Mouse (Mus musculus) kidney, embryonic 14.5 days (tissue): ENCODE measurements around the gene Cisd3. TPM values are rescaled to one million over a fixed set of nuclear protein-coding genes. Genes with fewer than 3 reads are reported as not detected.
A peak's percentile ranks its signal among the peaks of the same experiment; 100 is the strongest.
"Not testable (repeated sequence)": the region's sequence is repeated elsewhere in the genome, so short reads cannot be mapped to it uniquely, and the experiment has no call there.

ENCODE experiments used
- ATAC-seq: fragments of 200-750 bp; cut with Nextera tagmentation; 2 replicates; pipeline ENCODE4 v1.8.0; 2017; ENCODE audit warnings: moderate number of reproducible peaks, mild to moderate bottlenecking, moderate TSS enrichment, moderate library complexity; ENCODE audit not compliant: low FRiP score, low TSS enrichment
- H3K27ac ChIP-seq: fragments of 300-500 bp; sonication (generic); 2 replicates; pipeline ENCODE4 v1.5.1; 2014; ENCODE audit warnings: low read depth, mild to moderate bottlenecking, low read length, moderate library complexity, mixed read lengths
- H3K27me3 ChIP-seq: fragments of 300-500 bp; sonication (generic); 2 replicates; pipeline ENCODE4 v1.6.1; 2014; ENCODE audit warnings: mild to moderate bottlenecking, low read length; ENCODE audit not compliant: control insufficient read depth, insufficient read depth
- H3K36me3 ChIP-seq: fragments of 300-500 bp; sonication (generic); 2 replicates; pipeline ENCODE4 v1.6.1; 2014; ENCODE audit warnings: low read length, mixed read lengths; ENCODE audit not compliant: control insufficient read depth, insufficient read depth
- H3K4me1 ChIP-seq: fragments of 300-500 bp; sonication (generic); 2 replicates; pipeline ENCODE4 v1.6.1; 2014; ENCODE audit warnings: low read length, mixed read lengths; ENCODE audit not compliant: control insufficient read depth, insufficient read depth
- H3K4me2 ChIP-seq: fragments of 300-500 bp; sonication (generic); replicated peaks from 2 replicates; pipeline ENCODE4 v1.6.1; 2014; ENCODE audit warnings: low read depth, mild to moderate bottlenecking, low read length
- H3K4me3 ChIP-seq: fragments of 300-500 bp; sonication (generic); 2 replicates; pipeline ENCODE4 v1.5.1; 2014; ENCODE audit warnings: mild to moderate bottlenecking, low read length
- H3K9ac ChIP-seq: fragments of 300-500 bp; sonication (generic); 2 replicates; pipeline ENCODE4 v1.6.1; 2014; ENCODE audit warnings: low read depth, mild to moderate bottlenecking, low read length, moderate library complexity
- H3K9me3 ChIP-seq: fragments of 300-500 bp; sonication (generic); 2 replicates; pipeline ENCODE4 v1.6.1; 2016; ENCODE audit warnings: low read length; ENCODE audit not compliant: control insufficient read depth
- WGBS: fragments of 180-500 bp; shearing (Covaris S2); extraction: QIAGEN DNeasy Blood & Tissue Kit; methylation state at CpG from one replicate; pipeline ENCODE4 v1.1.7; 2014; 5-methylcytosine and 5-hydroxymethylcytosine counted together
- polyA plus RNA-seq: library from polyadenylated mRNA; unstranded; fragments of >200 nt; fragmentation: Nextera tagmentation; extraction: Ambion mirVana; gene quantifications from 2 replicates; pipeline ENCODE4 v1.2.1, GENCODE M21; 2014

Cisd3 gene
- polyA plus RNA-seq, 1 experiment from 2014 or later: 30.5 TPM

DNA sequence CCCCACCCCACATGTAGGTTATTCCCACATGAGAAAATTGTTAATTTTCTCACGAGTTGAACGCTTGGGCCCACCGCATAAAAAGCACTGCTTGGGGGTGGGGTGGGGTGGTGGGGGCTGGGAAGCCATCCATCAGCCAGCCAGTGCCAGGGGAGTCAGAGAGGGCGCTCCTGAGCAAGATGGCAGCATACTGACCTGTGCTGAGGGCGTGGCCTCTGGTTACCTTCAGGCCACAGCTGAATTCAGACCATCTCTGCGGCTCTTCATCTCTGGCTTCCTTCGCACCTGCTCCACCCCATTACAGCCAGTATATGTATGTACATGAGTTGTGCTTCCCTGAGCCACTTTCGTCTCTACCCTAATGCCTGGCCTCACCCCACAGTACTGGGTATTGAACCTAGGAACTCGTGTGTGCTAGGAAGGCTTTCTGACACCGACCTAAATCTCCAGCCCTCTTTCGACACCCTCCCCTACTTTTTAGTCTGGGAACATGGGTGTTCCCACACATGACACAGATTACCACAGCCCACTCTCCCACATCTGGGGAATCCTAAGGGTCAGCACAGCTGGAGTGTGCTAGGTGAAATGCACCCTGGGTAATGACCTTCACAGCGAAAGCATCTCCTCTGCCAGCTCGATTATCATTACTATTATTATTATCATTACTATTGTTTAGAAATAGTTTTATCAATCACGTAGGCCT lies 29.2 kb upstream of the Cisd3 start:
- Histone ChIP-seq H3K9me3 (no peaks in the 10 kb centered on the region), H3K4me1 (peaks cover 23% of the 10 kb centered on the region), H3K36me3 (no peaks in the 10 kb centered on the region), H3K9ac (no peak overlapping the region), H3K4me3 (no peak overlapping the region), H3K4me2 (no peak overlapping the region), H3K27ac (no peak overlapping the region), H3K27me3 (peaks cover under 1% of the 10 kb centered on the region; the same call in 1 of the 2 replicates)
- no peak for ATAC-seq
- 79% methylated on average over 14 of the region's 14 CpGs for WGBS

DNA sequence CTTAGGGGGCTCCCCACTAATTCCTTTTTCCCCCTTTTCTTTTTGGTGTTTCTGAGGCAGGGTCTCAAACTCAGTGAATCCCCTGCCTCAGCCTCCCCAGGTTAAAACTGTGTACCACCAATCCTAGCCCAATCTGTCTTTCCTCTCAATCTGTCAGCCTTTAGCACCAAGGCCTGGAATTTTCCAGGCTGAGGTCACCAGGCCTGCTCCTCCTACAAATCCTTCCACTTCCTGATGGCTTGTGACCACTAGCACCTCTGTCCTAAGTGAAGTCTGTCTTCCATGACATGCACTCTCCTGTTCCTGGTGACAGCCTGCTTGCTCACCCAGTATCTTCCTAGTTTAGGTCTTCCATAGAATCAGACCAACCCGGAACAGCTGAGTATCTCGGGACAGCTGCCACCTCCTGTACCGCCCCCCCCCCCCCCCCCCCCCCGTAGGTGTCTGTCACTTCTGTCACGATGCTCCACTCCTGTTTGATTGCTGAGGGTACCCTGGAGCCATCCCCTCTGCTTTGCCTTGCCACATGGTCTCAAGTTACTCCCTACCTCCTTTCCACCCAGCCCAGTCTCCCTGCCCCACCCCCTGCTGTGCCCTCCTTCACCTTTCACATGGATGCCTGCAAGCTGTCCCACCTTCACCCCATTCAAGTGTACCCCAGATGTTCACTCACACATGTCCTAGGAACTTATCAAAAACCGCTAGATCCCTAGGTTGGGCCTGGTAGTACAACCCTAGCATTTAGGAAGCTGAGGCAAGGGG lies 28.3 kb upstream of the Cisd3 start:
- no peak for ATAC-seq
- H3K9me3 ChIP-seq: no peaks in the 10 kb centered on the region
- H3K27me3 ChIP-seq: peaks cover 2% of the 10 kb centered on the region; the same call in 1 of the 2 replicates
- H3K9ac ChIP-seq: no peak overlapping the region
- 53% methylated on average over 3 of the region's 6 CpGs for WGBS
- H3K4me3 ChIP-seq: no peak overlapping the region
- no peaks in the 10 kb centered on the region for H3K36me3 ChIP-seq
- no peak overlapping the region for H3K4me2 ChIP-seq
- H3K4me1 ChIP-seq: peaks cover 33% of the 10 kb centered on the region
- H3K27ac ChIP-seq: no peak overlapping the region

- 90% methylated on average over 6 of the region's 6 CpGs for WGBS
- ATAC-seq, H3K9ac ChIP-seq, H3K4me3 ChIP-seq, H3K27me3 ChIP-seq, H3K4me2 ChIP-seq, H3K9me3 ChIP-seq, H3K27ac ChIP-seq, H3K36me3 ChIP-seq: not testable (repeated sequence)
- H3K4me1 ChIP-seq: peaks cover 36% of the 10 kb centered on the region
Measured at GRCm38 (mm10) chr11:97657967-97658366, 27.7 kb upstream of the Cisd3 start.

GRCm38 (mm10) chr11:97658751-97659266 lies 26.8 kb upstream of the Cisd3 start:
- H3K4me3 ChIP-seq: no peak overlapping the region
- WGBS: 59% methylated on average over 11 of the region's 11 CpGs
- ATAC-seq: no peak
- no peaks in the 10 kb centered on the region for H3K9me3 ChIP-seq
- H3K4me2 ChIP-seq: peak overlapping the region; percentile 89; the same call in 1 of the 2 replicates
- no peak overlapping the region for H3K27ac ChIP-seq
- H3K36me3 ChIP-seq: no peaks in the 10 kb centered on the region
- H3K9ac ChIP-seq: peak overlapping the region; percentile 9; the same call in 1 of the 2 replicates
- peaks cover 2% of the 10 kb centered on the region; the same call in 1 of the 2 replicates for H3K27me3 ChIP-seq
- H3K4me1 ChIP-seq: peaks cover 36% of the 10 kb centered on the region

DNA sequence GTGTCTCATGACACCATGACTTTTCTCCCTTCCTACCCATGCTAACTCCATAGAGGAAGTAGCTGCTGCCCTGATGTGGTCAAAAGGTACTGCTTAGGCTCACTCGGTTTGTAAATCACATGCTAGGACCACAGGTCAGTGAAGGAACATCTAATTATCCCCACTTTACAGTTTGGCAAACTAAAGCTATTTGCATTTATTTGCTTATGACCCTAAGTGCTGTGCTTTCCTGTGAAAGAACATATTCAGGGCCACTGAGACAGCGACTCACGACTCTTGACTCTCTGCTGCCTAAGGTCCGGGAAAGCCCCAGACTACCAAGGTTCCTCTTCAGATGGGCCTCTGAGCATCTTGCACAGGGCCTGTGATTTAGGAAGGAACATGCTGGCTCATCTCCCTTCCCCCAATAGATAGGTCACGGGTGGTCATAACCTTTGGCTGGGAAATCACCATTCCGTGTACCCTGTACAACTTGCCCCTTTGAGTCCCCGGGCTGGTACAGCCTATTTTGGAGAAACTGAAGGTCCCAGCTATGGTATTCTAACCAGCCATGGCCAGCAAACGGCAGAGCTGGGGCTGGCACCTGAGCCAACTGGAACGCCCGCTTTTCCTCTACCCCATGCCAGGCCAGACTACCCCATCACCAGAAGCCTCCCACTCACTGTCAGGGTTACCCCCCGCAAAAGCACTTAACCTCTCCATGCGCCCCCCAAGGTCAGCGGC lies 26.2 kb upstream of the Cisd3 start:
- 7% methylated on average over 13 of the region's 13 CpGs for WGBS
- Histone ChIP-seq H3K4me2 (peak overlapping the region; percentile 89), H3K36me3 (no peaks in the 10 kb centered on the region), H3K9ac (peak overlapping the region; percentile 74), H3K27me3 (peaks cover 2% of the 10 kb centered on the region; the same call in 1 of the 2 replicates), H3K4me1 (peaks cover 36% of the 10 kb centered on the region), H3K9me3 (no peaks in the 10 kb centered on the region), H3K4me3 (peak overlapping the region; percentile 66), H3K27ac (peak overlapping the region; percentile 74)
- ATAC-seq: no peak

- Histone ChIP-seq H3K9ac (peak overlapping the region; percentile 74), H3K9me3 (no peaks in the 10 kb centered on the region), H3K4me3 (peak overlapping the region; percentile 66), H3K27me3 (peaks cover 2% of the 10 kb centered on the region; the same call in 1 of the 2 replicates), H3K27ac (peak overlapping the region; percentile 74), H3K4me1 (peaks cover 44% of the 10 kb centered on the region), H3K36me3 (no peaks in the 10 kb centered on the region), H3K4me2 (peak overlapping the region; percentile 89)
- under 1% methylated on average over 62 of the region's 78 CpGs for WGBS
- peak; percentile 61 for ATAC-seq
Measured at GRCm38 (mm10) chr11:97659990-97660714, 25.5 kb upstream of the Cisd3 start.

GRCm38 (mm10) chr11:97660734-97661647 lies 24.6 kb upstream of the Cisd3 start:
- Histone ChIP-seq H3K36me3 (peaks cover 7% of the 10 kb centered on the region; the same call in 1 of the 2 replicates), H3K4me3 (peak overlapping the region; percentile 90), H3K9me3 (no peaks in the 10 kb centered on the region), H3K4me2 (peak overlapping the region; percentile 89), H3K9ac (peak overlapping the region; percentile 74), H3K27me3 (peaks cover 2% of the 10 kb centered on the region; the same call in 1 of the 2 replicates), H3K4me1 (peaks cover 45% of the 10 kb centered on the region), H3K27ac (peak overlapping the region; percentile 91; the same call in 1 of the 2 replicates)
- ATAC-seq: no peak
- WGBS: 2% methylated on average over 27 of the region's 27 CpGs
